Mouse (Mus musculus) inflammation-experienced regulatory T-cells, adult 6 months (primary cell): ENCODE measurements around the gene Fto. TPM values are rescaled to one million over a fixed set of nuclear protein-coding genes. Genes with fewer than 3 reads are reported as not detected.

Source experiments
- ATAC-seq: one replicate; pipeline ENCODE4 v1.8.0; 2017
- polyA plus RNA-seq, 3 experiments: library from polyadenylated mRNA; unstranded; fragments of 100-300 nt; shearing (Covaris generic); gene quantifications; one replicate each; pipeline ENCODE4 v1.2.1; 2017

The Fto gene
- polyA plus RNA-seq, 3 experiments from 2014 or later = 41.0 to 102 (median 94.5) TPM

DNA sequence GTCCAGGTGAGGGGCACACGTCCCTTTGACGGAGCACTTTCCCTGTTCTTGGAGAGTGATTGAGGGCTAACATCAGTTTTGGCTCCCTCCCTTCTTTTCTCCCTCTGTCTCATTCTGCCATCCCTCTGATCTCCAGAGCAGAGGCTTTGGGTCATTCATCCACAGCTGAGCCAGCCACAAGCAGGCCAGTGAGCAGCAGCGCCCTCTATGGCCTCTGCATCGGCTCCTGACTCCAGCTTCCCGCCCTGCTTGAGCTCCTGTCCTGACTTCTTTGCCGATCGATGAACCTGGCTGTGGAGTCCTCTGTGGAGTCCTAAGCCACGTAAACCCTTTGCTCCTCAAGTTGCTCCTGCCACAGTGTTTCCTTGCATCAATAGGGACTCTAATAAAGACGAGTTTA is 10.9 kb downstream of the Fto start:
- ATAC-seq = no peak

DNA sequence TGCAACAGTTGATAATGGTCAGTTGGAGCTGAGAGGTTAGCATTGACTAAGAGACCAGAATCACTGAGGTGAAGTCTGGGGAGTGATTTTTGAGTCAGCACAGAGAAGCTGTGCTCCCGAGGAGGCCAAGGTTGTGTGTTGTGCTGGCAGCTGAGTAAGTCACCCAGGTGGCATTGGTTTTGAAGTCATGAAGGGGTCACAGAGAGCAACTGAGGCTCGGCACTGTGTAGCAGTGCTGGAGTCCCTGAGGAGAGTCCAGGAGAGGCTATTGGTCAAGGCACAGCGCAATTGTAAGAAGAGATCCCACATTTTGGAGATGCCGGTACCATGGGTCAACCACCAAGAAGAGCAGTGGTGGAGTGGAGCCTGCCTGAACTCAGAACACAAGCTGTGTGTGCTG is 11.6 kb downstream of the Fto start:
- no peak for ATAC-seq

DNA sequence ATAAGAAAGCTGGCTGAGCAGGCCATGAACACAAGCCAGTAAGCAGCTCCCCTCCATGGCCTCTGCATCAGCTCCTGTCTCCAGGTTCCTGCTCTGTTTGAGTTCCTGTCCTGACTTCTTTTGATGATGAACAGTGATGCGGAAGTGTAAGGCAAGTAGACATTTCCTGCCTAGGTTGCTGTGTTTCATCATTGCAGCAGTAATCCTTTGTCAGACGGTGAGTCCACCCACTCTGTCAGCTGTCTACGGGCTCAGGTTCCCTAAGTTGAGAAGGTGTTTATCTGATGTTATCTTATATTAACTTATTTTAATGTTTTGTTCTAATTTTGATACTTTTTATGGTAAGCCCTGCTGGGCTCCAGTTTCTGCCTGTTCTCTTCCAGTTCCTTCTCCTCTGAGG is 12.7 kb downstream of the Fto start:
- peak; percentile 64 for ATAC-seq

DNA sequence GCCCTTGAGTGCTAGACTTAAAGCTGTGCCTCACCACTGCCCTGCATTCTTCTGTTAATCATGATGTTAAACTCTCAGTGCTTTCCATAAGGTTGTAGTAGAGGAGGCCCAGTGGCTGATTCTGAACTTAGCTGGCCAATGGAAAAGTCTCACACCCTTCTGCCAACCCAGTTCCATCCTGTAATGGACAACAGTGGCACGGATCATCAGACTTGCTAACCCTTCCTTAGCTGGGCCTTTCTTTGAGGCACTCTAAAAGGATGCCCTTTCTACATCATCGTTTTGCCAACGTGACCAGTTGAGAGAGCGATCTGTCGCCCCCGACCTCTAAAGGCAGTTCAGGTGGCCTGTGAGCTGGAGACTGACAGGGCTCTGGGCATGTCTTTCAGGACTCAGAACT is 13.6 kb downstream of the Fto start:
- no peak for ATAC-seq

DNA sequence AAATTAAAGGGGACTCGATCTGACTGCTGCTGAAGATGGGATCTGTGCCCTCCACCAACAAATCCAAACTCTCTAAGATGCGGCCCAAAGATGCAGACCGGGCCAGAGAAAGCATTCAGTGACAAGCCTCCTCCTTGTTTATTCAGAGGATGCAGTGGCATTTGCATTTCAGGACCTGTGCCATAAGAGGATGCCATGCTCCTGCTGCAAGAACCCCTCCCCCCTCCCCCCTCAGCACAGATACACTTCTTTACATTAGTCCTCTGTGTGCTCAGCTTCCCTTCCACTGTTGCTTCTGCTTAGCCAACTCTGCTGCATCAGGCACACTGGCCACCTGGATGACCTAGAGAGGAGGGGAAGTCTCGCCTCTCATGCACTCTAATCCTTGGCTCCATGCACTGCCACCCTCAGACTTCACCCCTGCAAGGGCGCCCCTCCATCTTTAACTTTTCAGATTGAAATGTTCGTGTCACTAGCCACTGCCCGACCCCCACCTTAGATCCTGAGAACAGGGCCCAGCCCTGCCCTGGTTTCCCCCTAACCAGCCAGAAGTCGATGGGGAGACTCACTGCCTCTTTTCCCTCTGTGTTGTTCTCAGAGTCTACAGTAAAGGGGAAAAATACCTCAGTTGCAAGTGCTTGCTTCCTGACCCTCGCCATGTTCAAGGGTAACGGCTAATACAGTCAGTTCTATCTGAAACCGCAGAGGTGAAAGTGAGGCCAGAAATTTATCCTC is 14.3 kb downstream of the Fto start:
- no peak for ATAC-seq

DNA sequence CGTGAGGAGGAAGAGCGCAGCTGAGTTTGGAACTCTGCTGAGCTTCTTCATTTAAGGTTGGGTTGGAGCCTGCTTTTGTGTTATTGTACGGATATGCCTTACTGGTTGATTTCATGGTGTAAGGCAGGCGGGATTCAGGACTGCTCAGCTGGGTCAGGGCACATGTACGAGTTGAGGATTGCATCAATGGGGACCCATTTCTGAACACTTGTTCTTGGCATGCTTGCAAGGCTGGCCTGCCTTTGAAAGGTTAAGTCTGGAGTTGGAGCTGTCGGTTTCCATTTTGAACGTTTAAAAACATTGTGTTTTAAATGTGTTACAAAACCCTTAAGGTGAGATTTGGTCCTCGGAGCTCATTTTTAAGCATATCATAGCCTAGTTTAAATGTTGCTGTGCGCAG is 15.7 kb downstream of the Fto start:
- no peak for ATAC-seq

DNA sequence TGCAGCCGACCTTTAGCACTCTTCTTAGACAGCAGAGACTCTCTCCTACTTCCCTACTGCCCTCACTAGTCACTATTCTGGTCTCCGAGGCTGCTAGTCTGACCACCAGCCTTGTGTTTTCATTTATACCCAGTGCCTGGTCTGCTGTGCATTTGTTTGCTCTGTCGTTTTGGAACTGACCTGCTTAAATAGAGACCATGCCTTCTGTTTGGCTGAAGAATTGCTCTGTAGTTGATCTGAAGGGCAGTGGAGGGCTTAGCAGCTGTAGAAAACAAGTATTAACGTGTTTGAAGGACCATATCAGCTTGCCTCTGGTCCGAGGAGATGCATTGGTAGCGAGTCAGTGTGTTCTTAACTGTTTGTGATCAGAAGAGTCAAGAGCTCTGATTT is 16.1 kb downstream of the Fto start:
- ATAC-seq = no peak

DNA sequence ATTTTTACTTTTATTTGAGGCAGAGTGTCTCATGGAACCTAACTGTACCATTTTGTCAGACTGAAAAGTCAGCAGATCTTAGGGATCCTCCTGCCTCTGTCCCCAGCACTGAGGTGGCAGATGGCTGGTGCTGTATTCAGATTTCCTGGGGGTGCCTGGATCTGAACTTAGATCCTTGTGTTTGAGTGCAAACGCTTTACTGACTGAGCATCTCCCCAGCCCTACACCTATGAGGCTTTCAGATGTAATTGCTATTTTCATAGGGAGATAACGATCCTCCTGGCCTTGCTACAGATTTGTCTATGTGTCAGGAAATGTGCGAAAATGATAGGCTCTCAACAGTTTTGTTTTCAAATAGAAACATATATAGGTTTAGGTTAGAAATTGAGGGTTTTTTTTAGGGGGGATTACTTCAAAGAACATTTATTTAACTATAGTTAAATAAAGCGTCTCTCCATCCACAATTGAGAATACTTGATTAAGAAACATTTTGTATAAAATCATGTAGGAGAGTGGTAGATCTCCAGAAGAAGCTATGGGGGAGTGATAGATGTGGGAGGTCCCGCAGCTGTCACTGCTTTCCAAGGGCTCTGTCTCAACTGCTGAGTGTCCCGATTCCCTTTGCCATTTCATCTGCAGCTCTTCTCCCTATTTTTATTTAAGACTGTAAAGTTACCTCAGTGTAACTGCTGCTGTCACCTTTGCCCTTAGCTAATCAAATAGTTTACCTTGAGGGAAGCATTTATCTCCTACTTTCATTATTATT is 25.2 kb downstream of the Fto start:
- ATAC-seq = no peak

DNA sequence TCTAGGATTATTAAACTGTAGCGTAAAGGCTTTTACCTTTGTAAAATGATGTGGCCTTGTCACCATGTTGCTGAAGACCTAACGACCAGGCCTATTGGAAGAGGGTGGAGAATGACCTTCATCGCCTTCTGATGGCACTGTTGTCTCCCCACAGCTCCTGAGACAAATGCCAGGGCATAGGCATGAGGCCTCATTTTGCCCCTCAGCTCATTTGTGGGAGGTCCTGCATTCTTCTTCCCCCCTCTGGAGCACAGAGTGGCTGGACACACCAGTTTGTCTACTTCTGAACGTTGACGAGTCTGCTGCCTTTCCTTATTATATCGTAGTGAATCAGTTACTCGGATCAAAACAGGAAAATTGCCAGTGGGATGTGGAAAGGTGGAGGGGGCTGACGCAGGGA is 26.3 kb downstream of the Fto start:
- ATAC-seq = no peak

DNA sequence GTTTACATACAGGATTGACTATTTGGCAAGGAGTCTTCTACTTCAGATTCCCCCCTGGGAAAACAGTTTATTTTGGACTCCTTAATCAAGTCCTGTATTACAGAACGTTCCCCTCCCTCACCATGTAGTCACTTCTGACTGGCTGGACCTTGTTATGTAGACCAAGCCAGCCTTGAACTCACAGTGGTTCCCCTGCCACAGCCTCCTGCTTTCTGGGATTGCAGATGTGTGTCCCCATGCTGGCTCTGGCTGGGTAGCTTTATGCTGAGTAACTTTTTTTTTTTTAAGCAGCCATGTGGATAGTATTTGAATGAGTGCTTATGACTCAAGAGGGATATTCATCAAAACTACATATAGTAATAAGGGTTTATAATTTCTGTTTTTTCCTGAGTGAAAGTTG is 27.4 kb downstream of the Fto start:
- ATAC-seq = no peak

DNA sequence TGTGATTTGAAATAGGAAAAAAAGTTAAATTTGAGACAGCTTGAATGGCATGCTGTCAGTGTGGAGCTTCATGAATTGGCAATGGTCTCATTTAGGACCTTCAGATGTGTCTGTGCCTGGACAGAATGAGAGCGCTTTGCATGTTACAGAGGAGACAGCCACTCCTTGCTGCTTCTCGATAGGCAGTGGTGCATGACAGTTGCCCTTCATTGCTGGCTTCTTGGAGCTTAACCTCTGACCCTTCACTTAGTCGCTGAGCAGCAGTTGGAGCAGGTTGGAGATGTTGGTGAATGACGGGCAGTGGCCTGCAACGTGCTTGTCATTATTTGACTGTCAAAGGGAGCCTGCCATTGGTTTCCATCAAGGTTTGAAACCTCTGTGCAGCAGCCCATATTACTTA is 28.9 kb downstream of the Fto start:
- ATAC-seq = no peak

DNA sequence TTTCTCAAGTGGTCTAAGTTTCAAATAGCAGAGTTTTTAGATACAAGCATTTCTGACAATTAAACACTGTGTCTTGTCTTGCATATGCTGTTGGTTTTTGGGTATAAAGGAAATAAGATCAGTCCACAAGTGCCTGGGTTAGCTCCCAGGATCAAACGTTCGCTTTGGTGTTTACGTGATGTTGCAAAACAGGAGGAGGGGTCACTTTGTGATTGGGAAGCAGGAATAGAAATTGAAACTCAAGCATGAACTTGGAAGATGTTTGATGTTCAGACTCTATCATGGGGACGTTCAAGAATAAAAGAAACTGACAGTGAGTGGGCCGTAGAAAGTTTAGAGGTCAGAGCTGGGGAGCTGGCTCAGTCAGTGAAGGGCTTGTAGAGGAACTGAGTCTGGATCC is 29.5 kb downstream of the Fto start:
- no peak for ATAC-seq

DNA sequence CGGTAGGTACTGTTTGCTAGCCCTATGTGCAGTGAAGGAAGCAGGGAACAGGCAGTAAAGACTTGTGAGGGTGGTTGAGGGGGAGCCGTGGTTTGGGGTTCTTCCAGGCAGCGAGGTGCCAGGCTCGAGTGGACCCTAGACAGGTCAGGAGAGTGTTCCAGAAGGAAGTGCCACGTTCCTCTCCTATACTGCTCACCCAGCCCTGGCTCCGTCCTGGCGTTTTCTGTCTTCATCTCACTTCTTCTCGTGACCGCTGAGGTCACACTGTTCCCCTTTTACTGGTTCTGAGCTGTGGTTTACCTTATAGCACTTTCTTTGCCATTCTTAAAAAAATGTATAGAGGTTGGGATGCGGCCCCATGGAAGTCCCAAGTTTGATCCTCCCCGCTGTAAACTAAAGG is 31.3 kb downstream of the Fto start:
- no peak for ATAC-seq

DNA sequence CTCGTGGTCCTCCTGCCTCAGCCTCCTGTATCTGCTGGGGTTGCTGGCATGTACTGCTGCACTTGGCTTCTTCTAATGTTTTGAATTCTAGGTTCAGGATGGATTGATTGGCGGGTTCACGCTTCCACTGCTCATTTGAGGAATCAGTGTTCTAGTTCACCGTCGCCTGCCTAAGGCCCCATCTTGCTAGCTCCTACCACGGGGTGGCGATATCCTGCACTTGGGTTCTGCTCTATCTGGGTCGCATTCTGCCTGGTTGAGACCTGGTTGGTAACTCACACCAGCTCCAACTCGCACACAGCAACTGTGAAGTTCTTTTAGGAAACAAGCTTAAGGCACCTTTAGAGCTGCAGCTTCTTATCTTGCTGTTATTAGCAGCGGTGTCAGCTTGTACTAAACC is 33.8 kb downstream of the Fto start:
- ATAC-seq = no peak

DNA sequence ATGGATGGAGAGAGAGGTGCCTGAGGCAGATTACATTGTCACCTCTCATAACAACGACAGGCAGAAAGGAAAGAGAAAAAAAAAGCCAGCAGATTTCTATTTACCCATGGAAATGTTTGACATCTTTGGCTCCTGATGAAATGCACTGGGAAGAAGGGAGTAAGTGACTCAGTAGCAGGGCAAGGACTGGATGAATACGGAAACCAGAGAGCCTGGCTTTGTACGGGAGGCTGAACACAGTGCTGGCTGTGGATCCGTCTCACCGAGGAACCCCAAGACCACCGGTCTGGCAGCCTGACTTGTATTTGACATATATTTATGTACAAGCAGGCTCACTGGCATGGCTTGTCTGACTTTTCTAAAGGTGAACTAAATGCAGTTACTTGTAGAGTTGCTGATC is 34.3 kb downstream of the Fto start:
- no peak for ATAC-seq

DNA sequence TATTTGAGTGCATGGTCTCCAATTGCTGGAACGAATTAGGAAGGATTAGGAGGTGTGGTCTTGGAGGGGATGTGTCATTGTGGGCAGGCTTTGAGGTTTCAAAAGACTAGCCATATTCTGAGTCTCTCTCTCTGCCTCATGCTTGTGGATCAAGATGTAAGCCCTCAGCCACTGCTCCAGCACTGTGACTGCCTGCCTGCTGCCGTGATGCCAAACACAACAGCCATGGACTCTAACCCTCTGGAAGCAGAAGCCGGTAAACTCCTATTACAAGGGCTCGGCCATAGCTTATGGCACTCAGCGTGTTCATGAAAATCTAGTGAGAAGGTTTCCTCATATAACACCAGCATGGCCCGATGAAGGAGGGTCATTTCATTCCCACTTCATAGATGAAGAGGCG is 36.5 kb downstream of the Fto start:
- no peak for ATAC-seq

DNA sequence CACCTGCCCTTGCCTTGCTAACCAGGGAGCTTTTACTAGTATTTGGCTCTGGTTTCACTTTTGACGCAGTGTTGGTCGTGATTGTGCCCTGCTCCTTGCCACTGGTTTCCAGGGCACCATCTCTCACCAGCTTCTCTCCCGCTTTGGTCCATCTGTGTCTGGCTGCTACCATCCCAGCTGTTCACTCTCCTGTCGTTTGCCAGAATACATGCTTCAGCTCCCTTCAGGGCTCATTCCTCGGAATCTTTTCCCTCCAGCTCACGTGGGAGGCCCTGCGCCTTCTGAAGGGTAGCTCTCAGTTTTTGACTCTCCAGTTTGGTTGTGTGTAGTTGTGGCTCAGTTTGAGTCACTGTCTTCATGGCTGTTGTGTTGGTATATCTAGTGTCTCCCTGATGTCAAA is 37.3 kb downstream of the Fto start:
- ATAC-seq = no peak

DNA sequence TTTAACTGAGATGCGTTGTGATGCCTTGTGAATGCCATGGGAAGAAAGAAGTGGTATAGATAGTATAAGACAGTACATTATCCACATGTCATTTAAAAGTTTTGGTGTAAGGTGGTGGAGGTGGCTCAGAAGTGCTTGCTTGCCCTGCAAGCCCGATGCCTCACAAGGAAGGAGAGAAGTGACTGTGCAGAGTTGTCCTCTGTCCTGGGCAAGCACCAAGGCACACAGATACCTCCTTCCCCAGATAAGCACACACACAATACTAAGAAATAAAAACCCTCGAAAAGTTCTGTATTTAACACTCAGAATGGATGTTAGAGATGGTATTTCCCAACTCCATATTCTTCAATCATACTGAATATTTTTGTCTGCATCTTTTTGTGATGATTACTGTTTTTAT is 39.3 kb downstream of the Fto start:
- no peak for ATAC-seq

DNA sequence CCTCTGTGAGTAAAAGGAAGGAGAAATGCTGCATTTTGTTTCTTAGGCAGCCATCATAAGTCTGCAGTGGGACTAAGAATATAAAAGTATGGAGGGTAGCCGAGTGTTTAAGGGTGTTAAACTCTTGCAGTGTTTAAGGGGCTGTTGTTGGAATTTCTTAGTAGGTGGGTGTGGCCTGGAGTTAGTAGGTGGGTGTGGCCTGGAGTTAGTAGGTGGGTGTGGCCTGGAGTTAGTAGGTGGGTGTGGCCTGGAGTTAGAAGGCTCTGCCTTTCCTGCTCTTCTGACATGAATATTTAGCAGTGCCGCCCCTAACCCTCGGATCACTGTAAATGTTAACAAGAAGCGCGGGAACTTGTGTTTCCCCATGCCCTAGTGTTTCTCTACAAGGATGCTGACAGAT is 39.7 kb downstream of the Fto start:
- ATAC-seq = no peak

DNA sequence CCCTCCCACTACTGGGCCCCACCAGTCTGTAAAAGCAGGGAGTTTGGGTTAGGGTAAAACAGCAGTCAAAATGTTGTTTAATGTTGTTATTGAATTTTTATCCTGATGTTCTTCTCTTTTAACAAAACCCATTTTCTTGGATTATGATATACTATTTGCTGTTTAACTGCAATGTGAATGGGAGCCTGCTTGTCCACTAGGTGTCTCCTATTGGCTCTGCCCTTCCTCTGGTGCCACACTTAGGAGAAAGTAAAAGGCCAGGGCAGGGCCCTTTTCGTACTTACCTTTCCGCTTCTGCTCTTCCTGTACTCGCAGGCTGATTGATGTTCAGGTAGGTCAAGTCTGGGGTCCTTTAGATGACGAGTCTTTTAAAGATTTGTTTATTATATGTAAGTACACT is 40.6 kb downstream of the Fto start:
- ATAC-seq = no peak

DNA sequence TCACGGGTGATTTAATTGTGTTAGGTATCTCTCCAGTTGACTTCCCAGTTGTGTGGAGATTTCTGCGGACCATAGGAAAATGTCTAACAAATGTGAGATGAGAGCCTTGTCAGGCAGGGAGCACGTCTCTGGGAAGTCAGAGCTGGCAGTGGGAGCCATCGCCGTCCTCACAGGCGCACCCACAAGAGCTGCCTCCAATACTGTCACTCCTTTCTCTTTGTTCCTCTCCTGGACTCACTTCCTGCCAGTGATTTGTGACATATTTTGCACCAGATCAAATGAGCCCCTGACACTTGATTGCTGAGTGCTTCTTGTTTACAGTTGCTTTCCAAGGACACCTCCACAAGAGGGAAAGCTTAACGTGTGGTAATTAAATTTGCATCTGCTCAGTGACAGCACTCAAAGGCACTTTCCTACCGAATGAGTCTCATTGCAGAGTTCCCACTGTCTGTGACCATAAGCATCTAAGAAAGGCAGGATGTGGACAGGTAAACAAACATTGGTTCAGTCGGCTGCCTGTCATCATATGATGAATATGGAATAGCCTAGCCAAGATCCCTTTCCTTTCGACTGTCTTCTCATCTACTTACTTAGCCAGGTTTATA is 42.1 kb downstream of the Fto start:
- no peak for ATAC-seq

DNA sequence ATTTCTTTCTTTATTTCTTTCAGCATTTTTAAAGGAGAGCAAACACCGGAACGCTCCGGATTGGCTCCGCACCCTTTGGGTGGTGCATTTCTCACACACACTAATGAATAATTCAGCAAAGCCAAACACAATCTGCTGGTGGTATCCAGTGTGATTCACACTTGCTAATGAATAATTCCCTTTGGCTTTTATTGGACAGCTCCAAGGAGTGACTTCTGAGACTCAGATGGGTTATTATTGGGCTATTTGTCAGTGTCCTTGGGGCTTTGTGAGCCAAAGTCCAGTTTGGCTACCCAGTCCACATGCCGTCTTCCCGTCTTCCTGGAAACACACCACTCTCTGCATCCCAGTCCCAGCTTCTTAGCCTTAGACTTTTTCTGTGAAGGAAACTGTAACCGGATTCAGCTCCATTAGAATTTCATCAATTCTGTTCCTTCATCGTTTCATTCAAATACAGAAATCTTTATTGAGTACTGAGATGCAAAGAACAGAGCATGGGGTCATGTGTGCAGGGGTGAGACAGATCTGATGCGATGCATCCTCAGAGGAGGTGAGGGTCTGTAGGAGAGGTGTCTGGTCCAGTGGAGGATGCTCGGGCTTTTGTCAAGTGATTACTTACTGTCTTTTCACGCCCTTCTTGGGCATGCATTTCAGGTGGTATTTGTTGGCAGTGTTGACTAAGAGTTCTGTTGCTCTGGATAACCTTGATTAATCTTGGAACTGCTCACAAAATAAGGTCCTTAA is 42.8 kb downstream of the Fto start:
- no peak for ATAC-seq

DNA sequence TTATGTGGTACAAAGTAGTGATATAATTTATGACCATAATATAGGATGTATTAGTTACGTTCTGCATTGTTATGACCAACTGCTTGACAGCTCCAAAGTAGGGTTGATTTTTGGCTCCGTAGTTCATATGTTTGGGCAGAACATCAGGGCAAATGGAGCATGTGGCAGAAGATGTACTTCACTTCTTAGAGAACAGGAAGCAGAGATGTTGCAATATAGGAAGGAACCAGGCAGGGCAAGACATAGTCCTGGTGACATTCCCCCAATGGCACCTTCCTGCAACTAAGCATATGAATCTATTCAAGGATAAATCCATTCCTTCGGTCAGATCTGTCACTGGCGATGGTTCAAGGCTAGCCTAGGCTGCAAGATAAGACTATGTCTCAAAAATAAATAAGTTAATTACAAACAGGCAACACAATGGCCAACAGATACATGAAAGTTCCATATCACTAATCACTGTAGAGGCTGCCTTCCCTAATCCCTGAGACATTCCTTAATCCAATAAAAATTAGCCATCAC is 44.2 kb downstream of the Fto start:
- ATAC-seq = no peak
